In genomic region chr7:83952511-83952910, GRCm38 (mm10) we compare ENCODE assay signal across 18 mouse cellular contexts.
DNase-seq lines count a peak whose midpoint lies in the region; TF ChIP-seq lines count a peak whose summit lies in the region.
"Had no signal": no experiment of that assay in that cellular context is flagged by ENCODE, and none has a peak within 500 bp of the region (broad histone marks: within the 10 kb centered on the region; RNA-seq: fewer than 3 reads in every experiment).

No protein-coding gene starts in this region.

- H3K9me3 ChIP-seq in heart, embryonic 10.5 days: no peaks in the 10 kb centered on the region
- H3K9me3 ChIP-seq: embryonic facial prominence, embryonic 12.5 days; forebrain, embryonic 13.5 days; heart, embryonic 13.5 days; hindbrain, embryonic 13.5 days; limb, embryonic 15.5 days; neural tube, embryonic 15.5 days had no signal

- H3K36me3 ChIP-seq in heart, embryonic 10.5 days: no peaks in the 10 kb centered on the region
- H3K36me3 ChIP-seq: embryonic facial prominence, embryonic 12.5 days; heart, embryonic 13.5 days; hindbrain, embryonic 13.5 days; limb, embryonic 15.5 days; neural tube, embryonic 15.5 days had no signal

- 83% methylated on average over 9 of the region's 9 CpGs for WGBS in heart, embryonic 10.5 days

- DNase-seq in heart, adult 9 months (ENCODE audit: low spot score in 2 of 2): peak; percentile 21 to 39
- no peak for DNase-seq in heart, embryonic 10.5 days (ENCODE audit: low spot score)
- peak; percentile 99 for DNase-seq in brain, adult 2 months (ENCODE audit: low read depth, low spot score)
- DNase-seq in cerebellum, postnatal 10 days: peak; percentile 87 to 91
- DNase-seq in gastrocnemius, postnatal 36 days: peak; percentile 21 to 51
- no peak for DNase-seq in right cerebral cortex, postnatal 25 days
- no peak for DNase-seq in left cerebral cortex, adult 2 months (ENCODE audit: extremely low spot score in 1 of 2, low spot score in 2 of 2)
- DNase-seq: adrenal gland, postnatal 10 days; kidney, adult 18-20 months; retina, postnatal 1 day; thymus, postnatal 25 days had no signal

- TF ChIP-seq CTCF in left cerebral cortex, adult 2 months (IDR thresholded peaks at IDR 0.05): no peak

- H3K4me1 ChIP-seq in heart, embryonic 10.5 days: peaks cover 23% of the 10 kb centered on the region
- H3K4me1 ChIP-seq: embryonic facial prominence, embryonic 12.5 days; forebrain, embryonic 13.5 days; hindbrain, embryonic 13.5 days; limb, embryonic 15.5 days; neural tube, embryonic 15.5 days had no signal

- H3K4me3 ChIP-seq in heart, embryonic 10.5 days: no peak overlapping the region
- H3K4me3 ChIP-seq in left cerebral cortex, adult 2 months: no peak overlapping the region
- H3K4me3 ChIP-seq: embryonic facial prominence, embryonic 12.5 days; forebrain, embryonic 13.5 days; heart, embryonic 13.5 days; hindbrain, embryonic 13.5 days; limb, embryonic 15.5 days; neural tube, embryonic 15.5 days had no signal

- intact Hi-C loops in gastrocnemius, postnatal 36 days (cut with DNase I): no loop called here
- intact Hi-C loops in left cerebral cortex, adult 2 months (cut with DNase I): no loop called here

- H3K27me3 ChIP-seq in heart, embryonic 10.5 days (ENCODE audit: insufficient read depth, poor library complexity, severe bottlenecking): no peaks in the 10 kb centered on the region
- H3K27me3 ChIP-seq: embryonic facial prominence, embryonic 12.5 days; forebrain, embryonic 13.5 days; heart, embryonic 13.5 days; hindbrain, embryonic 13.5 days; limb, embryonic 15.5 days; neural tube, embryonic 15.5 days had no signal

- no peak overlapping the region for H3K27ac ChIP-seq in heart, embryonic 10.5 days
- H3K27ac ChIP-seq in left cerebral cortex, adult 2 months: no peak overlapping the region
- H3K27ac ChIP-seq: embryonic facial prominence, embryonic 12.5 days; forebrain, embryonic 13.5 days; heart, embryonic 13.5 days; hindbrain, embryonic 13.5 days; limb, embryonic 15.5 days; neural tube, embryonic 15.5 days; stomach, postnatal 0 days had no signal

Comparison
In these comparisons a context has a peak if more than half of its experiments do, and no peak if none do; other contexts are left out.
1. DNase-seq: peak in heart, adult 9 months (2 of 2), brain, adult 2 months (single experiment), cerebellum, postnatal 10 days (2 of 2) and gastrocnemius, postnatal 36 days (2 of 2); none in heart, embryonic 10.5 days (single experiment), right cerebral cortex, postnatal 25 days (single experiment) and left cerebral cortex, adult 2 months (0 of 2).